Mouse (Mus musculus) bone marrow, adult 2 months (tissue): Measurements from ENCODE around the gene Casp1. TPM values are rescaled to one million over a fixed set of nuclear protein-coding genes. Genes with fewer than 3 reads are reported as not detected.

Experiments
- H3K27ac ChIP-seq: fragments of 200-500 bp; 2 replicates; pipeline ENCODE4 v1.5.1; 2012; ENCODE audit warnings: low read depth, mild to moderate bottlenecking, control low read depth, inconsistent platforms, low read length; ENCODE audit not compliant: control insufficient read depth, poor library complexity, insufficient read depth
- H3K4me1 ChIP-seq: fragments of 200-500 bp; 2 replicates; pipeline ENCODE4 v1.6.1; 2011; ENCODE audit warnings: low read length; ENCODE audit not compliant: control insufficient read depth, insufficient read depth
- H3K4me3 ChIP-seq: fragments of 200-500 bp; replicated peaks from 2 replicates; pipeline ENCODE3; 2011; ENCODE audit warnings: mild to moderate bottlenecking, low read depth, low read length, control low read depth; ENCODE audit not compliant: control insufficient read depth
- CTCF ChIP-seq: fragments of 200-500 bp; IDR thresholded peaks from 2 replicates; pipeline ENCODE4 v1.5.1; 2011; ENCODE audit warnings: low read length, control low read depth; ENCODE audit not compliant: control insufficient read depth, insufficient read depth
- POLR2A ChIP-seq: fragments of 200-500 bp; IDR thresholded peaks from 2 replicates; pipeline ENCODE4 v1.6.1; 2011; ENCODE audit warnings: low read depth, mild to moderate bottlenecking, control low read depth, low read length, borderline replicate concordance; ENCODE audit not compliant: control insufficient read depth
- WGBS: fragments of 180-500 bp; shearing (Covaris S2); methylation state at CpG from one replicate; pipeline ENCODE4 v1.1.7; 2018; 5-methylcytosine and 5-hydroxymethylcytosine counted together
- polyA plus RNA-seq: library from polyadenylated mRNA; stranded (reverse); fragments of >200 nt; gene quantifications from 2 replicates; pipeline ENCODE4 v1.2.4, GENCODE M21; 2011; ENCODE audit warnings: low replicate concordance; ENCODE audit not compliant: missing spikeins, insufficient read depth, insufficient read length

Casp1 gene
- polyA plus RNA-seq, 1 experiment = 18.6 TPM

GRCm38 (mm10) chr9:5345291-5345898 is 47.1 kb downstream of the Casp1 start, which contains the start of gene Casp12:
Casp12 (plus strand) TSS chr9:5345430.
- TF ChIP-seq POLR2A = no peak
- TF ChIP-seq CTCF = no peak
- Histone ChIP-seq H3K4me3 (no peak within 1 kb of the TSS), H3K4me1 (no peaks in the 10 kb centered on the region), H3K27ac (no peak within 1 kb of the TSS)
- WGBS = 30% methylated on average over 4 of the region's 4 CpGs

- WGBS = 54% methylated on average over 4 of the region's 4 CpGs
- H3K27ac ChIP-seq = no peak overlapping the region
- H3K4me1 ChIP-seq = no peaks in the 10 kb centered on the region
- H3K4me3 ChIP-seq = no peak overlapping the region
- TF ChIP-seq POLR2A = no peak
- TF ChIP-seq CTCF = no peak
These were observed 49.1 kb downstream of the Casp1 start for GRCm38 (mm10) chr9:5347381-5347780.

DNA sequence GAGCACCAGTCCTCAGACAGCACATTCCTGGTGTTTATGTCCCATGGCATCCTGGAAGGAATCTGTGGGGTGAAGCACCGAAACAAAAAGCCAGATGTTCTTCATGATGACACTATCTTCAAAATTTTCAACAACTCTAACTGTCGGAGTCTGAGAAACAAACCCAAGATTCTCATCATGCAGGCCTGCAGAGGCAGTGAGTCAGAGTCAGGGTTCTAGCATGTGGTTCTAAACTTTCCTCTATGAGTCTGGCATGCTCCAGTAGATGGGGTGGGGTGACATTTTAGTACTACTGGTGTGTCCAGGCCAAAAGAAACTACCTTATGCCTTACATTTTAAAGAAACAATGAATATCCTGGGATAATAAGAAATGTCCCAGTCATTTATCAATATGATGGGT is 55.4 kb downstream of the Casp1 start:
- WGBS = 67% methylated on average over 2 of the region's 2 CpGs
- Histone ChIP-seq H3K27ac (no peak overlapping the region), H3K4me3 (no peak overlapping the region), H3K4me1 (no peaks in the 10 kb centered on the region)
- TF ChIP-seq CTCF (no peak), POLR2A (no peak)

DNA sequence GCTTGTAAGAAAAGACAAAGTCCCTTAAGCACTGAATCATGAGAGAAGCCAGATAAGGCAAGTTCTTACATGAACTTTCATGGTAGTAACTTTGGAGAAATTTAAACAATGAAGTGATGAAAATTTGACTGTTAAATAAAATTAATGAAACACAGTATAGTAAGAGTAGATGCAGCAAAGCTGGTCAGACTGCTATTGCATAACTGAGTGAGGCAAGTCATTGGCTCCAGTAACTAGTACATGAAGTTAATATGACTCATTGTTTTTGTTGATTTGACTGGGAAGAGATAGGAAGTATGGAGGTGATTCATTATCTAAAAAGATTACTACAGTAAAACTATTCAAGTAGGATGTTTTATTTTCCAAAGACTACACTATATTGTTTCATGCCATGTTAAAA is 58.5 kb downstream of the Casp1 start:
- Histone ChIP-seq H3K4me1 (no peaks in the 10 kb centered on the region), H3K4me3 (no peak overlapping the region), H3K27ac (no peak overlapping the region)
- no peak for TF ChIP-seq POLR2A
- no peak for TF ChIP-seq CTCF

Other genes starting within 250 kb of the Casp1 start
- 5.7 and 9.0 TPM in 2 replicates for gene Casp4, start 10.3 kb downstream of the Casp1 start, polyA plus RNA-seq
- 1.3 and 3.5 TPM in 2 replicates for gene Casp12, start 46.9 kb downstream of the Casp1 start, polyA plus RNA-seq